Mouse (Mus musculus) ES-E14 (cell line): ENCODE data around the gene Mief1.

Experiments
- CHD2 ChIP-seq: IDR thresholded peaks from 2 replicates; pipeline ENCODE4 v1.6.1; 2014; ENCODE audit warnings: mild to moderate bottlenecking, low read depth, low read length, inconsistent platforms
- HCFC1 ChIP-seq: IDR thresholded peaks from 2 replicates; pipeline ENCODE4 v1.6.1; 2012; ENCODE audit warnings: low read length, inconsistent platforms, borderline replicate concordance; ENCODE audit not compliant: insufficient read depth
- MAFK ChIP-seq: IDR thresholded peaks from 2 replicates; pipeline ENCODE4 v1.6.1; 2014; ENCODE audit warnings: mild to moderate bottlenecking, low read depth, low read length, inconsistent platforms; ENCODE audit not compliant: insufficient read depth
- ZC3H11A ChIP-seq: IDR thresholded peaks from 2 replicates; pipeline ENCODE4 v1.6.1; 2012; ENCODE audit warnings: low read depth, mild to moderate bottlenecking, inconsistent platforms, low read length, borderline replicate concordance

GRCm38 (mm10) chr15:80225208-80225607, 8.6 kb upstream of the Mief1 start:
- TF ChIP-seq MAFK (no peak), ZC3H11A (no peak), CHD2 (no peak), HCFC1 (no peak)
